Mouse (Mus musculus) thymus, postnatal 4 days (tissue): Measurements from ENCODE around the gene Lrrtm4.

Experiments
- DNase-seq: peaks from one replicate; pipeline ENCODE4 v3.0.0; 2021

The Lrrtm4 gene

GRCm38 (mm10) chr6:80018765-80019164, at the start of gene Lrrtm4:
Gene Lrrtm4, plus strand, starts transcription at chr6:80018877.
- DNase-seq = no peak

- no peak for DNase-seq
Measured at GRCm38 (mm10) chr6:80019189-80019860, 648 bp downstream of the Lrrtm4 start.

- no peak for DNase-seq
Measured at GRCm38 (mm10) chr6:80019861-80020230, 1.2 kb downstream of the Lrrtm4 start.

- no peak for DNase-seq
Measured at GRCm38 (mm10) chr6:80056849-80057248, 38.2 kb downstream of the Lrrtm4 start.

- DNase-seq = no peak
Measured at GRCm38 (mm10) chr6:80078001-80078400, 59.3 kb downstream of the Lrrtm4 start.

GRCm38 (mm10) chr6:80079290-80079689, 60.6 kb downstream of the Lrrtm4 start:
- no peak for DNase-seq

- no peak for DNase-seq
Measured at GRCm38 (mm10) chr6:80094909-80095308, 76.2 kb downstream of the Lrrtm4 start.

GRCm38 (mm10) chr6:80105343-80105742, 86.7 kb downstream of the Lrrtm4 start:
- DNase-seq = no peak

GRCm38 (mm10) chr6:80105843-80106242, 87.2 kb downstream of the Lrrtm4 start:
- no peak for DNase-seq

GRCm38 (mm10) chr6:80126419-80126818, 107.7 kb downstream of the Lrrtm4 start:
- DNase-seq = no peak

GRCm38 (mm10) chr6:80162585-80162984, 143.9 kb downstream of the Lrrtm4 start:
- DNase-seq = no peak

GRCm38 (mm10) chr6:80181916-80182315, 163.2 kb downstream of the Lrrtm4 start:
- no peak for DNase-seq

GRCm38 (mm10) chr6:80182353-80182752, 163.7 kb downstream of the Lrrtm4 start:
- DNase-seq = no peak

GRCm38 (mm10) chr6:80185489-80186113, 166.9 kb downstream of the Lrrtm4 start:
- no peak for DNase-seq

- no peak for DNase-seq
Measured at GRCm38 (mm10) chr6:80186791-80187190, 168.1 kb downstream of the Lrrtm4 start.

GRCm38 (mm10) chr6:80209476-80209875, 190.8 kb downstream of the Lrrtm4 start:
- no peak for DNase-seq

- no peak for DNase-seq
Measured at GRCm38 (mm10) chr6:80210281-80210680, 191.6 kb downstream of the Lrrtm4 start.

- no peak for DNase-seq
Measured at GRCm38 (mm10) chr6:80261595-80261994, 242.9 kb downstream of the Lrrtm4 start.

- DNase-seq = no peak
Measured at GRCm38 (mm10) chr6:80263972-80264371, 245.3 kb downstream of the Lrrtm4 start.

- DNase-seq = no peak
Measured at GRCm38 (mm10) chr6:80264584-80264983, 245.9 kb downstream of the Lrrtm4 start.

- no peak for DNase-seq
Measured at GRCm38 (mm10) chr6:80265746-80266145, 247.1 kb downstream of the Lrrtm4 start.

GRCm38 (mm10) chr6:80286968-80287367, 268.3 kb downstream of the Lrrtm4 start:
- no peak for DNase-seq

- no peak for DNase-seq
Measured at GRCm38 (mm10) chr6:80301871-80302270, 283.2 kb downstream of the Lrrtm4 start.

- DNase-seq = no peak
Measured at GRCm38 (mm10) chr6:80303568-80303967, 284.9 kb downstream of the Lrrtm4 start.

GRCm38 (mm10) chr6:80328391-80328790, 309.7 kb downstream of the Lrrtm4 start:
- DNase-seq = no peak
